Mouse (Mus musculus): ENCODE measurements at regions not wholly inside any gene's neighbourhood (a gene's known extent, or its start where the extent isn't known, plus 50 kb on each side); places are given as distances from the start of the nearest gene placed in this dataset.

- TF ChIP-seq CTCF (IDR thresholded peaks at IDR 0.05; ENCODE audit: low read depth) (no peak), EP300 (IDR thresholded peaks at IDR 0.05; ENCODE audit: low read depth) (no peak)
Observed at GRCm38 (mm10) chr12:45686765-45687164, 612.3 kb upstream of the Stxbp6 start.
